In genomic region chr15:12268021-12268420, GRCm38 (mm10) we compare ENCODE assay signal across 8 mouse cellular contexts. TPM values are rescaled to one million over a fixed set of nuclear protein-coding genes. Genes with fewer than 3 reads are reported as not detected.
A peak's percentile ranks its signal among the peaks of the same experiment; 100 is the strongest.
DNase-seq lines count a peak whose midpoint lies in the region; ATAC-seq lines count a peak whose summit lies in the region.

No protein-coding gene starts in this region.

- ATAC-seq in intestine, embryonic 16.5 days: peak; percentile 61

- no peaks in the 10 kb centered on the region for H3K27me3 ChIP-seq in intestine, embryonic 16.5 days (replicated peaks; ENCODE audit: control insufficient read depth, insufficient read depth, low read length)

- no peaks in the 10 kb centered on the region for H3K9me3 ChIP-seq in intestine, embryonic 16.5 days (ENCODE audit: control insufficient read depth, low read length)

- no peak overlapping the region for H3K27ac ChIP-seq in intestine, embryonic 16.5 days (ENCODE audit: low read length)

- H3K36me3 ChIP-seq in intestine, embryonic 16.5 days (ENCODE audit: control insufficient read depth, insufficient read depth, low read length): peaks cover 20% of the 10 kb centered on the region

- intact Hi-C loops in left cerebral cortex, postnatal 14 days (cut with DNase I): loop anchor here (1.0 to 2.0 kb wide), 2 partner anchors 71 to 295 kb away; no protein-coding TSS in a partner anchor

- peak; percentile 19 for DNase-seq in ovary, adult 18-20 months (ENCODE audit: low spot score)
- DNase-seq in ovary, postnatal 10 days (ENCODE audit: low spot score): no peak
- DNase-seq in cerebellum, postnatal 4 days (ENCODE audit: low spot score in 2 of 2): peak; percentile 40 to 62
- DNase-seq in gastrocnemius, adult 8-10 months (ENCODE audit: low spot score in 2 of 2): peak; percentile 46
- peak; percentile 70 to 77 for DNase-seq in left cerebral cortex, postnatal 14 days (ENCODE audit: low spot score in 2 of 2)
- peak; percentile 61 for DNase-seq in mesoderm, embryonic 11.5 days (ENCODE audit: low read depth, low spot score)
- DNase-seq in right cerebral cortex, postnatal 36 days (ENCODE audit: low spot score in 2 of 2): peak; percentile 54 to 56

- H3K4me2 ChIP-seq in intestine, embryonic 16.5 days (ENCODE audit: low read depth, low read length): no peak overlapping the region

- 41% methylated on average over 1 of the region's 1 CpGs for WGBS in intestine, embryonic 16.5 days

- H3K9ac ChIP-seq in intestine, embryonic 16.5 days (ENCODE audit: low read depth, low read length): no peak overlapping the region

- no peaks in the 10 kb centered on the region for H3K4me1 ChIP-seq in intestine, embryonic 16.5 days (ENCODE audit: control insufficient read depth, insufficient read depth, low read length)

- H3K4me3 ChIP-seq in intestine, embryonic 16.5 days (ENCODE audit: low read length): no peak overlapping the region

RNA-seq across cellular contexts. Expression of gene Golph3, which starts 53.2 kb away (rescaled TPM):
- 10 to 100 TPM; 66.2 to 86.7 (median 75.1) TPM for total RNA-seq in gastrocnemius, adult 8-10 months (2022)
- polyA plus RNA-seq in intestine, embryonic 16.5 days (2015; fragmentation: Nextera tagmentation; extraction: Ambion mirVana): 66.9 and 74.3 TPM in 2 replicates
- total RNA-seq in left cerebral cortex, postnatal 14 days (2021): 100 to 1,000 TPM; 104 TPM

RNA-seq across cellular contexts. Expression of gene 1810049J17Rik, which starts 53.7 kb away (rescaled TPM):
- under 1 TPM in 1 of 4 experiments, not detected in 3; 0.72 TPM for total RNA-seq in gastrocnemius, adult 8-10 months (2022)
- polyA plus RNA-seq in intestine, embryonic 16.5 days (2015; fragmentation: Nextera tagmentation; extraction: Ambion mirVana): 0.81 and 2.1 TPM in 2 replicates
- 1 to 10 TPM in 1 of 2 experiments, under 1 TPM in 1; 0.85 to 1.2 TPM for total RNA-seq in left cerebral cortex, postnatal 14 days (2021)
